Mouse (Mus musculus) G1E (cell line): Measurements from ENCODE around the gene Slc36a3.

ENCODE experiments used
- CTCF ChIP-seq: IDR thresholded peaks from 2 replicates; pipeline ENCODE4 v1.5.1; 2012; ENCODE audit warnings: low read depth, low read length, inconsistent platforms, mixed read lengths
- GATA1 ChIP-seq: IDR thresholded peaks from 2 replicates; pipeline ENCODE4 v1.6.1; 2012; ENCODE audit warnings: borderline replicate concordance, low read length, inconsistent platforms, mixed read lengths
- GATA2 ChIP-seq: IDR thresholded peaks from 2 replicates; pipeline ENCODE4 v1.6.1; 2012; ENCODE audit warnings: low read depth, low read length, inconsistent platforms, borderline replicate concordance
- POLR2AphosphoS5 ChIP-seq: IDR thresholded peaks from 2 replicates; pipeline ENCODE4 v1.6.1; 2012; ENCODE audit warnings: low read depth, low read length, inconsistent platforms; ENCODE audit not compliant: insufficient replicate concordance
- TAL1 ChIP-seq: conservative IDR thresholded peaks from 2 replicates; pipeline ENCODE4 v1.6.1; 2012; ENCODE audit warnings: low read depth, low read length, inconsistent platforms, mixed read lengths

DNA sequence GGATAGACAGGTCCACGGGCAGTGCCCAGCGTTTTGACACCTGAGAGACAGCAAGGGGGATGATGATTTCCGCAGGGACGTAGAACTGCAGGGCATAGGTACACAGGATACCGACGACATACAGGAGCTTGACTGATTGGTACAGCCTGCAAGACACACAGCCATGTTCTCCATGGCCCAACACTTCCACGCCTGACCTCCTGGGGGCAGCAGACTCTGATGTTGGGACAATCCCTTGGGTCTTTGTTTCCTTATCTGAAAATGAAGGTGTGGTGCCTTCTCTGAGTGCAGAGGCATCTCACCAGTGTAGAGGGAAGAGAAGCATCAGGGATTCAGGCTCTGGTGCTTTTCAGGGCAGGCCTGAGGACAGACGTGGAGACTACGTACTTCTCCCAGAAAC is 11.2 kb upstream of the Slc36a3 start:
- TF ChIP-seq CTCF (peak; percentile 78), GATA1 (no peak), TAL1 (no peak), GATA2 (no peak), POLR2AphosphoS5 (no peak)
